Mouse (Mus musculus) heart, embryonic 15.5 days (tissue): ENCODE data around the gene Rfc5. TPM values are rescaled to one million over a fixed set of nuclear protein-coding genes. Genes with fewer than 3 reads are reported as not detected.

Source experiments
- ATAC-seq: fragments of 200-750 bp; cut with Nextera tagmentation; replicated peaks from 2 replicates; pipeline ENCODE4 v1.8.0; 2017; ENCODE audit warnings: low read depth, moderate TSS enrichment; ENCODE audit not compliant: insufficient number of reproducible peaks, insufficient read depth, low FRiP score
- H3K27ac ChIP-seq: fragments of 300-500 bp; sonication (generic); 2 replicates; pipeline ENCODE4 v1.5.1; 2015; ENCODE audit warnings: mild to moderate bottlenecking, inconsistent platforms
- H3K27me3 ChIP-seq: fragments of 300-500 bp; sonication (generic); 2 replicates; pipeline ENCODE4 v1.6.1; 2015; ENCODE audit warnings: inconsistent platforms
- H3K36me3 ChIP-seq: fragments of 300-500 bp; sonication (generic); 2 replicates; pipeline ENCODE4 v1.6.1; 2015; ENCODE audit warnings: mild to moderate bottlenecking, inconsistent platforms
- H3K4me1 ChIP-seq: fragments of 300-500 bp; sonication (generic); replicated peaks from 2 replicates; pipeline ENCODE4 v1.6.1; 2015; ENCODE audit warnings: inconsistent platforms
- H3K4me2 ChIP-seq: fragments of 300-500 bp; sonication (generic); 2 replicates; pipeline ENCODE4 v1.6.1; 2015; ENCODE audit warnings: inconsistent platforms, mild to moderate bottlenecking, moderate library complexity
- H3K4me3 ChIP-seq: fragments of 300-500 bp; sonication (generic); 2 replicates; pipeline ENCODE4 v1.5.1; 2015; ENCODE audit warnings: mild to moderate bottlenecking, inconsistent platforms
- H3K9ac ChIP-seq: fragments of 300-500 bp; sonication (generic); 2 replicates; pipeline ENCODE4 v1.6.1; 2015; ENCODE audit warnings: mild to moderate bottlenecking, inconsistent platforms
- H3K9me3 ChIP-seq: fragments of 300-500 bp; sonication (generic); replicated peaks from 2 replicates; pipeline ENCODE4 v1.6.1; 2016; ENCODE audit warnings: inconsistent platforms
- WGBS: fragments of 180-500 bp; shearing (Covaris S2); methylation state at CpG from one replicate; pipeline ENCODE4 v1.1.7; 2015; ENCODE audit warnings: mixed read lengths; 5-methylcytosine and 5-hydroxymethylcytosine counted together
- polyA plus RNA-seq: library from polyadenylated mRNA; unstranded; fragments of >200 nt; fragmentation: Nextera tagmentation; extraction: Ambion mirVana; gene quantifications from 2 replicates; pipeline ENCODE4 v1.2.1, GENCODE M21; 2015

The Rfc5 gene
- polyA plus RNA-seq, 1 experiment from 2014 or later: 43.6 TPM

GRCm38 (mm10) chr5:117358248-117358630, 30.6 kb downstream of the Rfc5 start:
- Histone ChIP-seq H3K9ac (peak overlapping the region; percentile 94), H3K36me3 (no peaks in the 10 kb centered on the region), H3K9me3 (no peaks in the 10 kb centered on the region), H3K27ac (peak overlapping the region; percentile 97), H3K27me3 (no peaks in the 10 kb centered on the region), H3K4me2 (peak overlapping the region; percentile 77), H3K4me1 (peaks cover 60% of the 10 kb centered on the region), H3K4me3 (peak overlapping the region; percentile 83)
- WGBS: 8% methylated on average over 6 of the region's 6 CpGs
- no peak for ATAC-seq

- H3K4me1 ChIP-seq: peaks cover 55% of the 10 kb centered on the region
- H3K27me3 ChIP-seq: no peaks in the 10 kb centered on the region
- H3K4me2 ChIP-seq: peak overlapping the region; percentile 77
- H3K27ac ChIP-seq: peak overlapping the region; percentile 97
- peaks cover 4% of the 10 kb centered on the region; the same call in 1 of the 2 replicates for H3K36me3 ChIP-seq
- WGBS: under 1% methylated on average over 46 of the region's 49 CpGs
- H3K9me3 ChIP-seq: no peaks in the 10 kb centered on the region
- peak; percentile 53 for ATAC-seq
- H3K9ac ChIP-seq: peak overlapping the region; percentile 94
- H3K4me3 ChIP-seq: peak overlapping the region; percentile 83
Measured at GRCm38 (mm10) chr5:117357478-117358247, 31.2 kb downstream of the Rfc5 start.

- ATAC-seq: peak; percentile 70
- Histone ChIP-seq H3K4me1 (peaks cover 49% of the 10 kb centered on the region), H3K4me2 (peak within 1 kb of the TSS; percentile 77), H3K9ac (peak within 1 kb of the TSS; percentile 94), H3K4me3 (peak within 1 kb of the TSS; percentile 83), H3K9me3 (no peaks in the 10 kb centered on the region), H3K36me3 (peaks cover 4% of the 10 kb centered on the region; the same call in 1 of the 2 replicates), H3K27ac (peak within 1 kb of the TSS; percentile 97), H3K27me3 (no peaks in the 10 kb centered on the region)
- WGBS: 0% methylated on average over 19 of the region's 54 CpGs
Measured at GRCm38 (mm10) chr5:117357129-117357477, 31.7 kb downstream of the Rfc5 start, which contains the start of gene Wsb2. Gene Wsb2 (plus strand): TSS chr5:117357304.

DNA sequence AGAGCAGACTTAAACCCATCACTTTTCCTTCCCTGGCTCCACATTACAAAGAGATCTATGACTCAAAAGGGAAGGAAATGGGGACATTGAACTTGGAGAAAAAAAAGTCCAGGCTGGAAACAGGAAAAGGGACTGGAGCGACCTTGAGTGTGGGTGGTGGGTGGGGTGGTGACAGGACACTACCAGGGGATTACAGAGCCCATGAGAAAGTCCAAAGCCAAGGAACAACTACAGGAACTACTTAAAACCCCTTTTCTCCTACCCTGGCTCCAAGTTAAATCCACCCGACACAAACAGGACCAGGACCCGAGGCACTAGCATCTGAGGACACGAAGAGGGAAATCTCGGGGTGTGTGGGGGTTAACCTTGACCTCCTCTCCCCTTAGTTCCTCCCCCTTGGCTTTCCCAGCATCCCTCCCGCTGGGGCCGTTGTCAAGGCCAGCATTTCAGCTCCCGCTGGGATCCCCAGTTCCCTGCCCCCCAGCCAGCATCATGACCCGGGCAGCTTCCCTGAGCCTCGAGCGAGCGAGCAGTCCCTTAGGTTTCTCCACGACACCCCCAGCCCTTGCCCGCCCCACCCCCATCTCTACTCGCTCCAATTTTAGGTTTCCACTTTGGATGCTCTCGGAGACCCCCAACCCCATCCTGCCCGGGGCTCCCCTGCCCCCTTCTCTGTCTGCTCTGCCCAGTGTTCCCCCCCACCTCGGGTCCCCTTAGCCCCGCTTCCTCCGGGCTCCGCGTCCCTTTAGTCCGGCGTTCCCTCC, 32.3 kb downstream of the Rfc5 start:
- Histone ChIP-seq H3K4me1 (peaks cover 43% of the 10 kb centered on the region), H3K27me3 (no peaks in the 10 kb centered on the region), H3K9me3 (no peaks in the 10 kb centered on the region), H3K4me2 (peak overlapping the region; percentile 77), H3K36me3 (peaks cover 4% of the 10 kb centered on the region; the same call in 1 of the 2 replicates), H3K4me3 (peak overlapping the region; percentile 83), H3K9ac (peak overlapping the region; percentile 94), H3K27ac (peak overlapping the region; percentile 97)
- peak; percentile 24 for ATAC-seq
- WGBS: under 1% methylated on average over 23 of the region's 24 CpGs

GRCm38 (mm10) chr5:117355648-117356303, 33.1 kb downstream of the Rfc5 start:
- no peaks in the 10 kb centered on the region for H3K9me3 ChIP-seq
- H3K4me2 ChIP-seq: peak overlapping the region; percentile 77
- no peak for ATAC-seq
- peaks cover 36% of the 10 kb centered on the region for H3K4me1 ChIP-seq
- peak overlapping the region; percentile 97 for H3K27ac ChIP-seq
- peak overlapping the region; percentile 83 for H3K4me3 ChIP-seq
- 38% methylated on average over 14 of the region's 14 CpGs for WGBS
- H3K27me3 ChIP-seq: no peaks in the 10 kb centered on the region
- no peak overlapping the region for H3K9ac ChIP-seq
- H3K36me3 ChIP-seq: peaks cover 4% of the 10 kb centered on the region; the same call in 1 of the 2 replicates

GRCm38 (mm10) chr5:117354121-117354520, 34.7 kb downstream of the Rfc5 start:
- 59% methylated on average over 8 of the region's 8 CpGs for WGBS
- no peak for ATAC-seq
- H3K27ac ChIP-seq: no peak overlapping the region
- H3K9ac ChIP-seq: no peak overlapping the region
- H3K4me2 ChIP-seq: no peak overlapping the region
- H3K4me3 ChIP-seq: no peak overlapping the region
- no peaks in the 10 kb centered on the region for H3K9me3 ChIP-seq
- peaks cover 4% of the 10 kb centered on the region; the same call in 1 of the 2 replicates for H3K36me3 ChIP-seq
- no peaks in the 10 kb centered on the region for H3K27me3 ChIP-seq
- H3K4me1 ChIP-seq: peaks cover 20% of the 10 kb centered on the region

GRCm38 (mm10) chr5:117348279-117348678, 40.6 kb downstream of the Rfc5 start:
- WGBS: 41% methylated on average over 19 of the region's 19 CpGs
- no peak overlapping the region for H3K4me3 ChIP-seq
- H3K4me1 ChIP-seq: no peaks in the 10 kb centered on the region
- H3K9ac ChIP-seq: no peak overlapping the region
- H3K9me3 ChIP-seq: no peaks in the 10 kb centered on the region
- ATAC-seq: no peak
- H3K4me2 ChIP-seq: no peak overlapping the region
- no peak overlapping the region for H3K27ac ChIP-seq
- H3K27me3 ChIP-seq: no peaks in the 10 kb centered on the region
- H3K36me3 ChIP-seq: peaks cover 10% of the 10 kb centered on the region; the same call in 1 of the 2 replicates

- 91% methylated on average over 2 of the region's 2 CpGs for WGBS
- H3K9ac ChIP-seq: no peak overlapping the region
- peaks cover 8% of the 10 kb centered on the region; the same call in 1 of the 2 replicates for H3K36me3 ChIP-seq
- H3K4me3 ChIP-seq: no peak overlapping the region
- no peaks in the 10 kb centered on the region for H3K9me3 ChIP-seq
- H3K4me2 ChIP-seq: no peak overlapping the region
- no peaks in the 10 kb centered on the region for H3K4me1 ChIP-seq
- no peak for ATAC-seq
- no peak overlapping the region for H3K27ac ChIP-seq
- H3K27me3 ChIP-seq: no peaks in the 10 kb centered on the region
Measured at GRCm38 (mm10) chr5:117347838-117348237, 41.0 kb downstream of the Rfc5 start.

GRCm38 (mm10) chr5:117347011-117347410, 41.8 kb downstream of the Rfc5 start:
- H3K9me3 ChIP-seq: no peaks in the 10 kb centered on the region
- no peak overlapping the region for H3K4me2 ChIP-seq
- no peak for ATAC-seq
- no peak overlapping the region for H3K4me3 ChIP-seq
- H3K27me3 ChIP-seq: no peaks in the 10 kb centered on the region
- 80% methylated on average over 5 of the region's 5 CpGs for WGBS
- no peak overlapping the region for H3K9ac ChIP-seq
- no peak overlapping the region for H3K27ac ChIP-seq
- no peaks in the 10 kb centered on the region for H3K4me1 ChIP-seq
- peaks cover 7% of the 10 kb centered on the region; the same call in 1 of the 2 replicates for H3K36me3 ChIP-seq

DNA sequence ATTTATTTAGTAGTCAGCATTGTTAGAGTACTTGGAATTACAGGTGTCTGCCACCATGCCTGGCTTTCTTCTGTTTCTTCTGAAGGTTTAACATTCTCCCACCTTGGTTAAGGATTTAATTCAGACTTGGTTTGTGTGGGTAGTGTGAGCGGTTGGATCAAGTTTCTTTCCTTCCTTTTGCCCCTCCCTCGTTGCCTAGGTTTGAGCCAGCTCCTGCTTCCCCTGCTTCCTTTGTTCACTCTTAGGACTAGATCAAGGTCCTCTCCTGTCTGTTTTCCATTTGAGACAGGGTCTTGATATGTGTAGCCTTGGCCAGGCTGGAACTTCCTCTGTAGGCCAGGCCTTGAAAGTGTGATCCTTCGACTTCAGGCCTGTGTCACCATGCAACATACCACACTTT, 42.6 kb downstream of the Rfc5 start:
- no peaks in the 10 kb centered on the region for H3K4me1 ChIP-seq
- H3K27me3 ChIP-seq: no peaks in the 10 kb centered on the region
- no peak overlapping the region for H3K4me3 ChIP-seq
- no peak overlapping the region for H3K4me2 ChIP-seq
- peaks cover 7% of the 10 kb centered on the region; the same call in 1 of the 2 replicates for H3K36me3 ChIP-seq
- no peaks in the 10 kb centered on the region for H3K9me3 ChIP-seq
- no peak overlapping the region for H3K27ac ChIP-seq
- WGBS: 51% methylated on average over 3 of the region's 3 CpGs
- H3K9ac ChIP-seq: no peak overlapping the region
- no peak for ATAC-seq

- ATAC-seq: no peak
- no peaks in the 10 kb centered on the region for H3K4me1 ChIP-seq
- 80% methylated on average over 5 of the region's 5 CpGs for WGBS
- peaks cover 7% of the 10 kb centered on the region; the same call in 1 of the 2 replicates for H3K36me3 ChIP-seq
- no peak overlapping the region for H3K27ac ChIP-seq
- H3K4me2 ChIP-seq: no peak overlapping the region
- H3K4me3 ChIP-seq: no peak overlapping the region
- H3K27me3 ChIP-seq: no peaks in the 10 kb centered on the region
- no peaks in the 10 kb centered on the region for H3K9me3 ChIP-seq
- no peak overlapping the region for H3K9ac ChIP-seq
Measured at GRCm38 (mm10) chr5:117345432-117345976, 43.3 kb downstream of the Rfc5 start.
